Mouse (Mus musculus) intestine, embryonic 16.5 days (tissue): ENCODE measurements around the gene Rfx1. TPM values are rescaled to one million over a fixed set of nuclear protein-coding genes. Genes with fewer than 3 reads are reported as not detected.

Experiments used
- ATAC-seq: fragments of 200-750 bp; cut with Nextera tagmentation; 2 replicates; pipeline ENCODE4 v1.8.0; 2017; ENCODE audit warnings: moderate TSS enrichment, moderate library complexity
- H3K27ac ChIP-seq: fragments of 300-500 bp; sonication (generic); 2 replicates; pipeline ENCODE4 v1.5.1; 2014; ENCODE audit warnings: mild to moderate bottlenecking, low read length
- H3K27me3 ChIP-seq: fragments of 300-500 bp; sonication (generic); replicated peaks from 2 replicates; pipeline ENCODE4 v1.6.1; 2014; ENCODE audit warnings: low read length, control low read depth, mixed read lengths; ENCODE audit not compliant: control insufficient read depth, insufficient read depth
- H3K36me3 ChIP-seq: fragments of 300-500 bp; sonication (generic); 2 replicates; pipeline ENCODE4 v1.6.1; 2014; ENCODE audit warnings: low read length, control low read depth; ENCODE audit not compliant: control insufficient read depth, insufficient read depth
- H3K4me1 ChIP-seq: fragments of 300-500 bp; sonication (generic); 2 replicates; pipeline ENCODE4 v1.6.1; 2014; ENCODE audit warnings: low read length, control low read depth, mixed read lengths; ENCODE audit not compliant: control insufficient read depth, insufficient read depth
- H3K4me2 ChIP-seq: fragments of 300-500 bp; sonication (generic); 2 replicates; pipeline ENCODE4 v1.6.1; 2014; ENCODE audit warnings: low read depth, low read length, control low read depth
- H3K4me3 ChIP-seq: fragments of 300-500 bp; sonication (generic); 2 replicates; pipeline ENCODE4 v1.5.1; 2014; ENCODE audit warnings: mild to moderate bottlenecking, low read length
- H3K9ac ChIP-seq: fragments of 300-500 bp; sonication (generic); 2 replicates; pipeline ENCODE4 v1.6.1; 2014; ENCODE audit warnings: low read depth, low read length
- H3K9me3 ChIP-seq: fragments of 300-500 bp; sonication (generic); 2 replicates; pipeline ENCODE4 v1.6.1; 2016; ENCODE audit warnings: low read length, control low read depth; ENCODE audit not compliant: control insufficient read depth
- WGBS: fragments of 180-500 bp; shearing (Covaris S2); extraction: QIAGEN DNeasy Blood & Tissue Kit; methylation state at CpG from one replicate; pipeline ENCODE4 v1.1.7; 2014; 5-methylcytosine and 5-hydroxymethylcytosine counted together
- polyA plus RNA-seq: library from polyadenylated mRNA; unstranded; fragments of >200 nt; fragmentation: Nextera tagmentation; extraction: Ambion mirVana; gene quantifications from 2 replicates; pipeline ENCODE4 v1.2.1, GENCODE M21; 2015

Rfx1 gene
- polyA plus RNA-seq, 1 experiment from 2014 or later, result 5.9 TPM

GRCm38 (mm10) chr8:84073230-84073976 lies 6.8 kb downstream of the Rfx1 start:
- Histone ChIP-seq H3K9me3 (no peaks in the 10 kb centered on the region), H3K4me3 (no peak overlapping the region), H3K4me2 (no peak overlapping the region), H3K36me3 (peaks cover 9% of the 10 kb centered on the region), H3K4me1 (peaks cover 35% of the 10 kb centered on the region), H3K27me3 (no peaks in the 10 kb centered on the region), H3K9ac (no peak overlapping the region), H3K27ac (no peak overlapping the region)
- WGBS, result 48% methylated on average over 10 of the region's 10 CpGs
- no peak for ATAC-seq

- Histone ChIP-seq H3K27me3 (no peaks in the 10 kb centered on the region), H3K4me3 (no peak overlapping the region), H3K9ac (no peak overlapping the region), H3K36me3 (peaks cover 13% of the 10 kb centered on the region), H3K27ac (no peak overlapping the region), H3K4me2 (no peak overlapping the region), H3K4me1 (peaks cover 19% of the 10 kb centered on the region), H3K9me3 (no peaks in the 10 kb centered on the region)
- WGBS, result 72% methylated on average over 1 of the region's 1 CpGs
- ATAC-seq, result no peak
Measured at GRCm38 (mm10) chr8:84076412-84076811, 9.8 kb downstream of the Rfx1 start.

DNA sequence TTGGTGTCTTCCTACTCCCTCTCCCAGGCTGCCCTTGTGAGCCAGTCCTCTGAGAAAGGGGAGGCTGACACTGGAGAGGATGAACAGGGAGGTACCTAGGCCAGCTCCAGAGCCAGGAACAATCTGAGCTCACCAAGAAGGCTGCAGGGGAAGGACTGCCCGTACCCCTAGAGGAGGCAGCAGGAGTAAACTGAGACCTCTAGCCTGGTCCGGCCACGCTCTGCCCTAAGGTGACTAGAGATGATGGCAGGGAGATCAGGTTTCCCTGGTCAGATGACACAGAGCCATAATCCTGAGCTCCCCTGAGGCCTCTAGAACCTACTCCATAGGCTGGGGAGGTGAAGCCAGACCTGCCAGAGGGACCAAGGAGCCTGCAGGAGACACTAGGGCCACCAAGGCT lies 10.2 kb downstream of the Rfx1 start:
- no peaks in the 10 kb centered on the region for H3K27me3 ChIP-seq
- peaks cover 15% of the 10 kb centered on the region for H3K4me1 ChIP-seq
- no peak overlapping the region for H3K4me3 ChIP-seq
- no peak overlapping the region for H3K4me2 ChIP-seq
- 80% methylated on average over 3 of the region's 3 CpGs for WGBS
- H3K9ac ChIP-seq, result no peak overlapping the region
- ATAC-seq, result no peak
- H3K27ac ChIP-seq, result no peak overlapping the region
- H3K9me3 ChIP-seq, result no peaks in the 10 kb centered on the region
- peaks cover 13% of the 10 kb centered on the region for H3K36me3 ChIP-seq

DNA sequence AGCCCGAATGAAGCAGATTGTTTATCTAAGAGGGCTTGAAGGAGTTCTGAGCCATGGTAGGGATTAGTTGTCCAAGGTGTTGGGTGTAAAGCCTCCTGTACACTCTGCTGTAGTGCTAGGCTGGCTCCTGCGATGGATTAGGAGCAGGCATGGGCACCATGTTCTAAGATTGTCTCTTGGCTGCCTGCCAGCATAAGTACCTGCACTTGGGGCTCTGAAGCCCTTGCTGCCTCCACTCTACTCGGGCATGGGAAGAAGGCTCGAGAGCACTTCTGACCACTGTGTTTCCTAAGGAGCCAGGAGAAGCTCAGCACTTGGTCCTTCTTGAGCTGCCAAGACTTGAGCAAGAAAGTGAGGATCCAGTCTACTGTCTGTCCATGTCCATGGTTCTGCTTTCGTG lies 12.6 kb downstream of the Rfx1 start:
- no peak overlapping the region for H3K4me2 ChIP-seq
- H3K4me3 ChIP-seq, result no peak overlapping the region
- WGBS, result 75% methylated on average over 5 of the region's 5 CpGs
- ATAC-seq, result no peak
- H3K27ac ChIP-seq, result no peak overlapping the region
- no peaks in the 10 kb centered on the region for H3K9me3 ChIP-seq
- 0 out of 2 replicates have a peak, but pooled peaks cover 3% of the 10 kb centered on the region for H3K4me1 ChIP-seq
- H3K9ac ChIP-seq, result no peak overlapping the region
- no peaks in the 10 kb centered on the region for H3K27me3 ChIP-seq
- peaks cover 21% of the 10 kb centered on the region for H3K36me3 ChIP-seq

GRCm38 (mm10) chr8:84083829-84084241 lies 17.2 kb downstream of the Rfx1 start:
- Histone ChIP-seq H3K9me3 (no peaks in the 10 kb centered on the region), H3K27me3 (no peaks in the 10 kb centered on the region), H3K4me2 (no peak overlapping the region), H3K27ac (no peak overlapping the region), H3K4me1 (0 out of 2 replicates have a peak, but pooled peaks cover 2% of the 10 kb centered on the region), H3K4me3 (no peak overlapping the region), H3K36me3 (peaks cover 12% of the 10 kb centered on the region), H3K9ac (no peak overlapping the region)
- no peak; the same call in 1 of the 2 replicates for ATAC-seq
- WGBS, result 34% methylated on average over 8 of the region's 8 CpGs

- Histone ChIP-seq H3K36me3 (peaks cover 12% of the 10 kb centered on the region), H3K9me3 (no peaks in the 10 kb centered on the region), H3K4me3 (no peak overlapping the region), H3K4me2 (no peak overlapping the region), H3K9ac (no peak overlapping the region), H3K4me1 (no peaks in the 10 kb centered on the region), H3K27ac (no peak overlapping the region), H3K27me3 (no peaks in the 10 kb centered on the region)
- ATAC-seq, result peak; percentile 14; the same call in 1 of the 2 replicates
- 52% methylated on average over 42 of the region's 42 CpGs for WGBS
Measured at GRCm38 (mm10) chr8:84084341-84085115, 17.9 kb downstream of the Rfx1 start.

GRCm38 (mm10) chr8:84087156-84087555 lies 20.5 kb downstream of the Rfx1 start:
- WGBS, result 83% methylated on average over 7 of the region's 7 CpGs
- Histone ChIP-seq H3K4me2 (no peak overlapping the region), H3K27me3 (no peaks in the 10 kb centered on the region), H3K4me1 (no peaks in the 10 kb centered on the region), H3K27ac (no peak overlapping the region), H3K4me3 (no peak overlapping the region), H3K36me3 (peaks cover 18% of the 10 kb centered on the region), H3K9ac (no peak overlapping the region), H3K9me3 (no peaks in the 10 kb centered on the region)
- ATAC-seq, result no peak

DNA sequence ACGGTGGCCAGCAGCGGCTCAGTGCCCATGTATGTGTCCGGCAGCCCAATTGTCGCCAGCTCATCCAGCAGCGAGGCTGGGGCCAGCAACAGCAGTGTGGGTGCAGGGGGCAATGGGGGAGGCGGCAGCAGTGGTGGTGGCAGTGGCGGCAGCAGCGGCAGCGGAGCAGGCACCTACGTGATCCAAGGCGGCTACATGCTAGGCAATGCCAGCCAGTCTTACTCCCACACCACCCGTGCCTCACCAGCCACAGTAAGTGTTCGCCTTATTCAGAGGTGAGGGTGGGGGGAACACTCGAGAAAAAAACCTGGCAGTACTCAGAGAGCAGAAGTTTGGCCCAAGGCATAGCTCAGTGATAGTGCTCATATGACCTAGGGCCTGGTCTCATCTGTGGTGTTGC lies 21.2 kb downstream of the Rfx1 start:
- H3K4me2 ChIP-seq, result no peak overlapping the region
- no peaks in the 10 kb centered on the region for H3K4me1 ChIP-seq
- no peak overlapping the region for H3K4me3 ChIP-seq
- H3K27me3 ChIP-seq, result no peaks in the 10 kb centered on the region
- WGBS, result 96% methylated on average over 14 of the region's 14 CpGs
- no peak for ATAC-seq
- no peak overlapping the region for H3K9ac ChIP-seq
- no peak overlapping the region for H3K27ac ChIP-seq
- H3K9me3 ChIP-seq, result no peaks in the 10 kb centered on the region
- H3K36me3 ChIP-seq, result peaks cover 11% of the 10 kb centered on the region; the same call in 1 of the 2 replicates

DNA sequence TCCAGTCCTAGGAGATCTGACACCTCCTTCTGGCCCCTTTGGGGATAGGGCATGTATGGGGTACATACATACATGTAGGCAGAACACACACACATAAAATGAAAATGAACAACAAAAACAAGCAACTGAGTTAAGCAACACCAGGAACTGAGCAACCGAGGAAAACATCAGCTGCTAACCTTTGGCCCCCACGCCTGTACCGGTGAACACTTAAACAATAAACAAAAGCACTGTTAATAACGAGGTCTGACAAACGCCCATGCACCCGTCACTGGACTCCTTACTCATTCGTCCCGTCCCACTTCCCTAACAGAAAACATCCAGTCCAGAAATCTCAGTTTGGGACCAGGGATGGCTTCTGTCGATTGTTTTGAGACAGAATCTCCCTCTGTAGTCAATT lies 22.6 kb downstream of the Rfx1 start:
- Histone ChIP-seq H3K4me2 (no peak overlapping the region), H3K36me3 (peaks cover 14% of the 10 kb centered on the region; the same call in 1 of the 2 replicates), H3K27ac (no peak overlapping the region), H3K9me3 (no peaks in the 10 kb centered on the region), H3K9ac (no peak overlapping the region), H3K4me1 (no peaks in the 10 kb centered on the region), H3K4me3 (no peak overlapping the region), H3K27me3 (no peaks in the 10 kb centered on the region)
- ATAC-seq, result no peak
- WGBS, result 67% methylated on average over 9 of the region's 9 CpGs
